Mouse (Mus musculus) stomach, postnatal 0 days (tissue): ENCODE results near the gene Wdr5. TPM values are rescaled to one million over a fixed set of nuclear protein-coding genes. Genes with fewer than 3 reads are reported as not detected.
"Not testable (repeated sequence)": the region's sequence is repeated elsewhere in the genome, so short reads cannot be mapped to it uniquely, and the experiment has no call there.

ENCODE experiments used
- ATAC-seq: fragments of 200-750 bp; cut with Nextera tagmentation; 2 replicates; pipeline ENCODE4 v1.8.0; 2017; ENCODE audit not compliant: low FRiP score, low TSS enrichment
- DNase-seq: peaks from one replicate; pipeline ENCODE4 v3.0.0-alpha.2; 2016; ENCODE audit warnings: low spot score
- H3K27ac ChIP-seq: fragments of 300-500 bp; sonication (generic); replicated peaks from 2 replicates; pipeline ENCODE4 v1.5.1; 2014; ENCODE audit warnings: mild to moderate bottlenecking, control low read depth
- H3K27me3 ChIP-seq: fragments of 300-500 bp; sonication (generic); 2 replicates; pipeline ENCODE4 v1.6.1; 2014; ENCODE audit warnings: low read length; ENCODE audit not compliant: control insufficient read depth, insufficient read depth
- H3K36me3 ChIP-seq: fragments of 300-500 bp; sonication (generic); 2 replicates; pipeline ENCODE4 v1.6.1; 2014; ENCODE audit warnings: low read length, mixed read lengths; ENCODE audit not compliant: control insufficient read depth, insufficient read depth
- H3K4me1 ChIP-seq: fragments of 300-500 bp; sonication (generic); replicated peaks from 2 replicates; pipeline ENCODE4 v1.6.1; 2014; ENCODE audit warnings: antibody characterized with exemption; ENCODE audit not compliant: control insufficient read depth, insufficient read depth
- H3K4me2 ChIP-seq: fragments of 300-500 bp; sonication (generic); replicated peaks from 2 replicates; pipeline ENCODE4 v1.6.1; 2014; ENCODE audit warnings: low read depth, mild to moderate bottlenecking, control low read depth, moderate library complexity
- H3K4me3 ChIP-seq: fragments of 300-500 bp; sonication (generic); 2 replicates; pipeline ENCODE4 v1.5.1; 2014; ENCODE audit warnings: low read depth, low read length, control low read depth
- H3K9ac ChIP-seq: fragments of 300-500 bp; sonication (generic); 2 replicates; pipeline ENCODE4 v1.6.1; 2014; ENCODE audit warnings: mild to moderate bottlenecking, low read length, control low read depth, mixed read lengths
- H3K9me3 ChIP-seq: fragments of 300-500 bp; sonication (generic); 2 replicates; pipeline ENCODE4 v1.6.1; 2016; ENCODE audit warnings: low read length; ENCODE audit not compliant: control insufficient read depth
- CTCF ChIP-seq: IDR thresholded peaks from 2 replicates; pipeline ENCODE4 v1.5.1; 2016; ENCODE audit warnings: antibody characterized with exemption, low read depth, mild to moderate bottlenecking, moderate library complexity
- EP300 ChIP-seq: optimal IDR thresholded peaks from 2 replicates; pipeline ENCODE3; 2016; ENCODE audit warnings: antibody characterized with exemption
- WGBS: fragments of 180-500 bp; shearing (Covaris S2); extraction: QIAGEN DNeasy Blood & Tissue Kit; methylation state at CpG from one replicate; pipeline ENCODE4 v1.1.7; 2014; 5-methylcytosine and 5-hydroxymethylcytosine counted together
- polyA plus RNA-seq: library from polyadenylated mRNA; unstranded; fragments of >200 nt; fragmentation: Nextera tagmentation; extraction: Ambion mirVana; gene quantifications from 2 replicates; pipeline ENCODE4 v1.2.1, GENCODE M21; 2015

Gene Wdr5
- polyA plus RNA-seq, 1 experiment from 2014 or later: 19.3 TPM

DNA sequence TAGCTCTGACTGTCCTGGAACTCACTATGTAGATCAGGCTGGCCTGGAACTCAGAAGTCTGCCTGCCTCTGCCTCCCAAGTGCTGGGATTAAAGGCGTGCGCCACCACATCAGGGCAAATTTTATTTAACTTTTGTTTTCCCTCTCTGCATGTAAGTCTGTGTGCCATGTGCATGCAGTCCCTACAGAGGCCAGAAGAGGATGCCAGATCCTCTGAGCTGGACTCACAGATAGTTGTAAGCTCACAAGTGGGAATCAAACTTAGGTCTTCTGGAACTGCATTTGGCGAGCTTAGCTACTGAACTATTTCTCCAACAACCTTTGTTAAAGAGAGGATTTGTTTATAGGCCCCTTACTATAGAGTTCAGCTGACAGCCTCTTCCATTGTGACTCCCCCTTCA lies 3.3 kb downstream of the Wdr5 start:
- TF ChIP-seq EP300 (no peak), CTCF (peak; percentile 63)
- H3K9me3 ChIP-seq: no peaks in the 10 kb centered on the region
- no peak for ATAC-seq
- no peak overlapping the region for H3K4me3 ChIP-seq
- no peak for DNase-seq
- H3K27ac ChIP-seq: no peak overlapping the region
- no peak overlapping the region for H3K9ac ChIP-seq
- peaks cover 6% of the 10 kb centered on the region; the same call in 1 of the 2 replicates for H3K36me3 ChIP-seq
- peaks cover 10% of the 10 kb centered on the region for H3K4me1 ChIP-seq
- WGBS: 92% methylated on average over 3 of the region's 3 CpGs
- H3K27me3 ChIP-seq: no peaks in the 10 kb centered on the region
- H3K4me2 ChIP-seq: no peak overlapping the region

- ATAC-seq, H3K4me3 ChIP-seq: not testable (repeated sequence)
- WGBS: 48% methylated on average over 5 of the region's 5 CpGs
These were observed 23.7 kb downstream of the Wdr5 start for GRCm38 (mm10) chr2:27538455-27539330.

DNA sequence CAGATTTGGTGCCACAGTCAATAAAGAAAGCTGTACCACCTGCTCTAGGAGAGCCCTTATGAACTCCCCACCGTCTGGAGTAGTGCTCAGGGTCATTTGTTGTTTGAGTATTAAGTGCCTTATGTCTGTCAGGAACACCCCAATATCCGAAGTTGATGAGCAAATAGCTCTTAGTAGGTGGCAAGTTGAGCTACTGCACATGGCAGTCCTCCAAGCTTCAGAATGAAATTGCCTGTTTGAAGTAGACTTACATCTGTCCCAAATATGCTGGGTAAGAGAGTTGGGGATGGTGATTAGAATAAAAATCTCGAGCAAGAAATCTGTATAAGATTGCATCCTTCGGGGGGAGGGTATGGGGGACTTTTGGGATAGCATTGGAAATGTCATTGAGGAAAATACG lies 24.4 kb downstream of the Wdr5 start:
- Histone ChIP-seq H3K4me2 (no peak overlapping the region), H3K4me1 (peaks cover 6% of the 10 kb centered on the region; the same call in 1 of the 2 replicates), H3K4me3 (no peak overlapping the region), H3K36me3 (peaks cover 13% of the 10 kb centered on the region), H3K27ac (peak overlapping the region; percentile 18; the same call in 1 of the 2 replicates), H3K9ac (no peak overlapping the region), H3K9me3 (no peaks in the 10 kb centered on the region), H3K27me3 (no peaks in the 10 kb centered on the region)
- WGBS: 15% methylated on average over 5 of the region's 5 CpGs
- ATAC-seq: no peak
- DNase-seq: no peak
- TF ChIP-seq EP300: no peak
- TF ChIP-seq CTCF: no peak

More at GRCm38 (mm10) chr2:27538455-27539330, 23.7 kb downstream of the Wdr5 start:
- Histone ChIP-seq H3K36me3 (peaks cover 20% of the 10 kb centered on the region), H3K27ac (peak overlapping the region; percentile 18; the same call in 1 of the 2 replicates)
- not testable (repeated sequence) for H3K27me3 ChIP-seq, DNase-seq, H3K9me3 ChIP-seq, H3K4me1 ChIP-seq, H3K4me2 ChIP-seq, H3K9ac ChIP-seq

- WGBS: under 1% methylated on average over 46 of the region's 46 CpGs
- Histone ChIP-seq H3K9ac (peak overlapping the region; percentile 61), H3K4me3 (peak overlapping the region; percentile 41), H3K27ac (peak overlapping the region; percentile 80), H3K9me3 (no peaks in the 10 kb centered on the region), H3K4me1 (peaks cover 6% of the 10 kb centered on the region; the same call in 1 of the 2 replicates), H3K4me2 (peak overlapping the region; percentile 62), H3K36me3 (peaks cover 9% of the 10 kb centered on the region), H3K27me3 (no peaks in the 10 kb centered on the region)
- ATAC-seq (peak; percentile 97), DNase-seq (peak; percentile 97)
- TF ChIP-seq EP300 (peak; percentile 59), CTCF (no peak)
These were observed 25.0 kb downstream of the Wdr5 start for GRCm38 (mm10) chr2:27539772-27540514.

DNA sequence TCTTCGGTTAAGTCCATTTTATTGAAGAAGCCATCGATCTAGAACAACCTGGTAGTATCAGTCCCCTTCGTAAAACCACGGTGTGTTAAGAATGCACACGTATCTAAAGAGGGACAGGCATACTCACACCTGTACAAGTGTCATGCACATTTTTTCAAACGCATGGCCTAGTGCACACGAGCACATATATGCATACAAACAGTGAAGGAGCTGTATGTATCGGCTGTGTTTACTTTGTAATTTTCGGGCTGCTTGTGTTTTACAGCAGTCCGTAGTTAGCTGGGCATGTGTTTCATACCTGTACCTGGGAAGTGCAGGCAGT lies 25.5 kb downstream of the Wdr5 start:
- Histone ChIP-seq H3K36me3 (peaks cover 4% of the 10 kb centered on the region), H3K9ac (peak overlapping the region; percentile 61), H3K4me3 (peak overlapping the region; percentile 41), H3K9me3 (no peaks in the 10 kb centered on the region), H3K4me1 (peaks cover 6% of the 10 kb centered on the region; the same call in 1 of the 2 replicates), H3K27ac (peak overlapping the region; percentile 80), H3K27me3 (no peaks in the 10 kb centered on the region), H3K4me2 (peak overlapping the region; percentile 62)
- DNase-seq: no peak
- ATAC-seq: peak; percentile 27
- TF ChIP-seq EP300 (no peak), CTCF (no peak)
- WGBS: 12% methylated on average over 10 of the region's 10 CpGs
